Mouse (Mus musculus) hindbrain, postnatal 0 days (tissue): Measurements from ENCODE around the gene Sars2. TPM values are rescaled to one million over a fixed set of nuclear protein-coding genes. Genes with fewer than 3 reads are reported as not detected.

Experiments
- ATAC-seq: fragments of 200-750 bp; cut with Nextera tagmentation; 2 replicates; pipeline ENCODE4 v1.8.0; 2017; ENCODE audit warnings: mild to moderate bottlenecking, moderate TSS enrichment, moderate library complexity
- DNase-seq: peaks from one replicate; pipeline ENCODE4 v3.0.0-alpha.2; 2015; ENCODE audit warnings: low spot score
- H3K27ac ChIP-seq: fragments of 300-500 bp; sonication (generic); 2 replicates; pipeline ENCODE4 v1.5.1; 2014; ENCODE audit warnings: mild to moderate bottlenecking
- H3K27me3 ChIP-seq: fragments of 300-500 bp; sonication (generic); 2 replicates; pipeline ENCODE4 v1.6.1; 2014; ENCODE audit warnings: low read length, mixed read lengths; ENCODE audit not compliant: insufficient read depth
- H3K36me3 ChIP-seq: fragments of 300-500 bp; sonication (generic); 2 replicates; pipeline ENCODE4 v1.6.1; 2014; ENCODE audit warnings: low read length, mixed read lengths; ENCODE audit not compliant: insufficient read depth
- H3K4me1 ChIP-seq: fragments of 300-500 bp; sonication (generic); 2 replicates; pipeline ENCODE4 v1.6.1; 2014; ENCODE audit warnings: antibody characterized with exemption, low read length, mixed read lengths; ENCODE audit not compliant: insufficient read depth
- H3K4me2 ChIP-seq: fragments of 300-500 bp; sonication (generic); 2 replicates; pipeline ENCODE4 v1.6.1; 2014; ENCODE audit warnings: low read depth, mild to moderate bottlenecking, low read length, moderate library complexity, mixed read lengths
- H3K4me3 ChIP-seq: fragments of 300-500 bp; sonication (generic); 2 replicates; pipeline ENCODE4 v1.5.1; 2014; ENCODE audit warnings: low read length
- H3K9ac ChIP-seq: fragments of 300-500 bp; sonication (generic); replicated peaks from 2 replicates; pipeline ENCODE4 v1.6.1; 2014; ENCODE audit warnings: mild to moderate bottlenecking, low read length, moderate library complexity, mixed read lengths
- H3K9me3 ChIP-seq: fragments of 300-500 bp; sonication (generic); 2 replicates; pipeline ENCODE4 v1.6.1; 2016; ENCODE audit warnings: low read length, mixed read lengths
- CTCF ChIP-seq: IDR thresholded peaks from 2 replicates; pipeline ENCODE4 v1.5.1; 2016; ENCODE audit warnings: antibody characterized with exemption, control low read depth, low read depth
- WGBS: fragments of 180-500 bp; shearing (Covaris S2); extraction: QIAGEN DNeasy Blood & Tissue Kit; methylation state at CpG from one replicate; pipeline ENCODE4 v1.1.7; 2014; 5-methylcytosine and 5-hydroxymethylcytosine counted together
- polyA plus RNA-seq: library from polyadenylated mRNA; unstranded; fragments of >200 nt; fragmentation: Nextera tagmentation; extraction: Ambion mirVana; gene quantifications from 2 replicates; pipeline ENCODE4 v1.2.1, GENCODE M21; 2015
- total RNA-seq: library from RNA; depleted of rRNA; stranded (reverse); fragments of >200 nt; gene quantifications from 2 replicates; pipeline ENCODE4 v1.2.3, GENCODE M21; 2014

The Sars2 gene
- total and polyA plus RNA-seq, 2 experiments from 2014 or later = 17.3 to 18.9 TPM

DNA sequence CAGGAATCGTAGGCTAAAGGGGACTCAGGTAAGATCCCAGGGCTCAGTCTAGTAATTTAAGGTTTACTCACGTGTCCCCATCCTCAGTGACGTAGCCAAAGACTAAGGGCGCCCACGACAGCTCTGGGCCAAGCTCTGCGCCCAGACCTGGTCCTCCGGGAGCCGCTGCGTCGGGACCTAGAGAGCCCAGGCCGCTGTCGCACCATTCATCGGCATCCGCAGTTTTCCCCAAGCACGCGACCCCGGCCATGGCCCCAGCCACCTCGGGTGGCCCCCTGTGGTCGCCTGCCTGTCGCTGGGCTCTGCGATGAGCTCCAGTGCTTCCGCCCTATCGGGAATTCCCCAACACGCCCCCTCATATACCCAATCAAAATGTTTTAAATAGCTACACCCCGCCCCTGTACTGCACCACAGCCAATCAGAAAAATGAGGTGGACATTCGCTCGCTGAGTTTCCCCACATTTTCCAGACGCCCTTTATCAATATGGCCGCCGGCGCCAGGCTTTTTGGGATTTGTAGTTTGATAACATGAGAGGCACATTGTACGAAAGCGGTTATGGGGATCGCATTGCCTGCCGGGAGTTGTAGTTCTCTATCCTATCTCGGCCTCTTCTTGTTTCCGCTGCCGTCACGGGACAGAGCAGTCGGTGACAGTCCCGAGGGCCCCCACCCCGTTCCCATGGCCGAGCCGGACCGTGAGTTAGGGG is 24.5 kb downstream of the Sars2 start, which contains the start of gene Sirt2:
TSS of gene Sirt2 (plus strand) at position 563 of the 707 bp plus-strand sequence.
- Histone ChIP-seq H3K27me3 (no peaks in the 10 kb centered on the region), H3K4me3 (peak within 1 kb of the TSS; percentile 81), H3K4me1 (peaks cover 16% of the 10 kb centered on the region), H3K27ac (peak within 1 kb of the TSS; percentile 68; the same call in 1 of the 2 replicates), H3K36me3 (peaks cover 8% of the 10 kb centered on the region; the same call in 1 of the 2 replicates), H3K9me3 (no peaks in the 10 kb centered on the region), H3K4me2 (peak within 1 kb of the TSS; percentile 76), H3K9ac (peak within 1 kb of the TSS; percentile 69)
- peak; percentile 19; the same call in 1 of the 2 replicates for TF ChIP-seq CTCF
- under 1% methylated on average over 45 of the region's 45 CpGs for WGBS
- peak; percentile 99 for DNase-seq
- ATAC-seq = peak; percentile 99

DNA sequence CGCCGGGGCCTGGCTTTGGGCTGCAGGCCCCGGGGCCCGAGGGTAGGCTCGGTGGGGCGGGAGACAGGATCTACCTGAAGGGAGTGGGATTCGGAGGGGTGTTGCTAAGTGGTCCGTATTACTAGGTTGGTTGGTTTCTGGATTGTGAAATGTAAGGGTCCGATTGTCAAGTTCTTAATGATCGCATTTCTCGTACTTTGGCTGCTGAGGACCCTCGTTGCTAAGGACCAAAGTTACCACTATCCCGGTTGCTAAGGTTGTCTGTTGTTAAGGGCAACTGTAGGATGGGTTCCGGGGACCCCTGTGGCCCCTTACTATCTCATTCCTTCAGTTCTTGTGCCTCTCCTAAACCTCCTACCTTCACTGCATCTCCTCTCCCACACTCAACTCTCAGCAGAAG is 25.1 kb downstream of the Sars2 start:
- Histone ChIP-seq H3K27ac (no peak overlapping the region), H3K4me3 (peak overlapping the region; percentile 81), H3K4me2 (peak overlapping the region; percentile 70), H3K4me1 (peaks cover 16% of the 10 kb centered on the region), H3K27me3 (no peaks in the 10 kb centered on the region), H3K36me3 (peaks cover 2% of the 10 kb centered on the region; the same call in 1 of the 2 replicates), H3K9ac (peak overlapping the region; percentile 67), H3K9me3 (no peaks in the 10 kb centered on the region)
- TF ChIP-seq CTCF = no peak
- 1% methylated on average over 14 of the region's 14 CpGs for WGBS
- ATAC-seq (no peak; the same call in 1 of the 2 replicates), DNase-seq (peak; percentile 33)

DNA sequence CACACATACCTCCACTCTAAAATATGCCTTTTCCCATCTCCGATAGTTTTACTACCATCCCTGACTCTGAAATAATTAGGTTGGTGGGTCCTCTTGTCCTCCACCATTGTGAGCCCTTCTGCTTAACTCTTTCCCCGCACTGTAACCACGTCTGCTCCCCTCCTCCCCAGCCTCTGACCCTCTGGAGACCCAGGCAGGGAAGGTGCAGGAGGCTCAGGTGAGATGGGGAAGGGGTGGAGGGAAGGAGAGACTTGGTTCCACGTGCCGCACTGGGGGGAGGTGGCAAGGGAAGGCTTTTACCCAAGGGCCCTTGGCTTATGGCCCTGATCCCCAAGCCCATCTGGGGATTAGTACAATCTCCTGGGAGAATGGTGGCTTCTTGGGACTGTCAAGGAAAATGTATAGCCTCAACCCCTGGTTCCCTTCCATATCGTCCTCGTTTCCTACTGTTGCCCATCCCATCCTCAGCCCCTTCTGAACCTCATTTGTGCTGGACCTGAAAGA is 25.7 kb downstream of the Sars2 start, which contains the start of gene Nfkbib:
TSS of gene Nfkbib (minus strand) at position 51 of the 504 bp plus-strand sequence.
- Histone ChIP-seq H3K4me2 (peak within 1 kb of the TSS; percentile 76), H3K4me3 (peak within 1 kb of the TSS; percentile 81), H3K4me1 (peaks cover 16% of the 10 kb centered on the region), H3K27me3 (no peaks in the 10 kb centered on the region), H3K27ac (no peak within 1 kb of the TSS), H3K9ac (peak within 1 kb of the TSS; percentile 69), H3K9me3 (no peaks in the 10 kb centered on the region), H3K36me3 (no peaks in the 10 kb centered on the region; the same call in 1 of the 2 replicates)
- DNase-seq = no peak
- TF ChIP-seq CTCF = no peak
- 68% methylated on average over 7 of the region's 7 CpGs for WGBS
- no peak for ATAC-seq

DNA sequence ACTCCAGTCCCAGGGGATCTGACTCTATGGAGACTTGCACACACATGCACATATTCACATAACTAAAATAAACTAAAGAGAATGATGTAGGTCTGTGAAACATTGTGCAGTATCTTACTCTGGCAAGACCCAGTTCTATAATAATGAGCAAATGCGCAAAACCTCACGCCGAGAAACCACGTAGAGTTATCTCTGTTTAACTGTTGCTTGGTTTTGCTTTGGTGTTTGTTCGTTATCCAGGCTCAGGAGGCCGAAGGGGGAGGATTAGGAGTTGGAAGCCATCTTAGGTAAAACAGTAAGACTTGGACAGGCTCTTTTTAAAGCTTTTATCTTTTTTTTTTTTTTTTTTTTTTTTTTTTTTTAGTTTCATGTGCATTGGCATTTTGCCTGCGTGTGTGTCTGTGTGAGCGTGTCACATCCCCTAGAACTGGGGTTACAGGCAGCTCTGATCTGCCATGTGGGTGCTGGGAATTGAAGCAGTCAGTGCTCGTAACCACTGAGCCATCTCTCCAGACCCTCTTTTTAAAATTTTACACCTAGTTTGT is 27.7 kb downstream of the Sars2 start:
- no peak for TF ChIP-seq CTCF
- H3K9me3 ChIP-seq = no peaks in the 10 kb centered on the region
- no peaks in the 10 kb centered on the region for H3K27me3 ChIP-seq
- H3K27ac ChIP-seq = no peak overlapping the region
- no peak overlapping the region for H3K4me2 ChIP-seq
- no peaks in the 10 kb centered on the region for H3K36me3 ChIP-seq
- DNase-seq (no peak), ATAC-seq (no peak)
- H3K4me3 ChIP-seq = no peak overlapping the region
- WGBS = 85% methylated on average over 9 of the region's 9 CpGs
- no peak overlapping the region for H3K9ac ChIP-seq
- H3K4me1 ChIP-seq = peaks cover 21% of the 10 kb centered on the region

DNA sequence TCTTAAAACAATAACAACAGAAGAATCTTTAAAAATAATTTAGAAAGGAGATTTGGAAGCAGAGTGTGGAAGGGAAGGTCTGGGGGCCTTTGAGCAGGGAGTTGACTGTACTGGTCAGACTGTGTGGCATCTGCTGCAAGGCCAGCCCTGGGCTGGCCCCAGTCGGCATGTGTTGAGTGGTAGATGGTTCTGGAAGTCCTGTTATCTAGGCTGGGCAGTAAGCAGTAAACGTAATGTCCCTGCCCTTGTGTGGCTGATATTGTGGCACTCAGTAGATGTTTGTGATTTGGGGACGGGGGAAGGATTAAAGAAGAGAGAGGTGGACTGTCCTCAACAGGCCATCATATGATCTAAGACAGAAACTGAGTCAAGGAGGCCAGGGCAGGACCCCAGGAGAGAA is 28.5 kb downstream of the Sars2 start:
- no peaks in the 10 kb centered on the region for H3K27me3 ChIP-seq
- DNase-seq = no peak
- no peak overlapping the region for H3K27ac ChIP-seq
- TF ChIP-seq CTCF = no peak
- H3K4me2 ChIP-seq = no peak overlapping the region
- peaks cover 14% of the 10 kb centered on the region for H3K4me1 ChIP-seq
- no peak overlapping the region for H3K9ac ChIP-seq
- no peaks in the 10 kb centered on the region for H3K9me3 ChIP-seq
- ATAC-seq = no peak
- no peaks in the 10 kb centered on the region for H3K36me3 ChIP-seq
- H3K4me3 ChIP-seq = no peak overlapping the region
- 90% methylated on average over 3 of the region's 3 CpGs for WGBS

DNA sequence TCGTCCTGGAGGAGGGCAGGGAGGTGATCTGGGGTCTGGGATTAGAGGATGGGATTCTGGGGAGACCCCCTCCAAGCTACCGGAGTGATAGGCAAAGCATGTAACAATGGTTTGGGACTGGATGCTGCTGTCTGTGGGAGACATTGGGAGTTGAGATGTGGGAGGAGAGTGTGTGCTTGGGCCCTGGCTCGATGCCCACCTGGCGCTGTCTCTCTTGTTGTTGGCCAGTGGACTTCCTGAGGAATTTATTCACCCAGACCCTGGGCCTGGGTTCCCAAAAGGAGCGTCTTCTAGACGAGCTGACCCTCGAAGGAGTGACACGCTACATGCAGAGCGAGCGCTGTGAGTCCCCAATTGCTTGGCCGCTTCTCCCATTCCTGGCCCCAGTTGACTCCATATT is 30.1 kb downstream of the Sars2 start:
- DNase-seq (no peak), ATAC-seq (no peak)
- Histone ChIP-seq H3K4me2 (no peak overlapping the region), H3K27me3 (no peaks in the 10 kb centered on the region), H3K9ac (no peak overlapping the region), H3K27ac (no peak overlapping the region), H3K4me1 (peaks cover 9% of the 10 kb centered on the region), H3K4me3 (no peak overlapping the region), H3K36me3 (no peaks in the 10 kb centered on the region), H3K9me3 (no peaks in the 10 kb centered on the region)
- whole genome bisulfite sequencing = 72% methylated on average over 11 of the region's 11 CpGs
- no peak for TF ChIP-seq CTCF
